Mouse (Mus musculus) forebrain, embryonic 14.5 days (tissue): Measurements from ENCODE around the gene Gm45753. TPM values are rescaled to one million over a fixed set of nuclear protein-coding genes. Genes with fewer than 3 reads are reported as not detected.
"Not testable (repeated sequence)": the region's sequence is repeated elsewhere in the genome, so short reads cannot be mapped to it uniquely, and the experiment has no call there.

Source experiments
- ATAC-seq: fragments of 200-750 bp; cut with Nextera tagmentation; 2 replicates; pipeline ENCODE4 v1.8.0; 2017; ENCODE audit warnings: mild to moderate bottlenecking, moderate library complexity
- DNase-seq: peaks from one replicate; pipeline ENCODE4 v3.0.0-alpha.2; 2015; ENCODE audit warnings: low spot score
- H3K27ac ChIP-seq: fragments of 300-500 bp; sonication (generic); 2 replicates; pipeline ENCODE4 v1.5.1; 2014; ENCODE audit warnings: low read depth, mild to moderate bottlenecking, control low read depth, low read length, moderate library complexity
- H3K27me3 ChIP-seq: fragments of 300-500 bp; sonication (generic); replicated peaks from 2 replicates; pipeline ENCODE4 v1.6.1; 2014; ENCODE audit warnings: low read length, control low read depth, mixed read lengths; ENCODE audit not compliant: control insufficient read depth, insufficient read depth
- H3K36me3 ChIP-seq: fragments of 300-500 bp; sonication (generic); 2 replicates; pipeline ENCODE4 v1.6.1; 2014; ENCODE audit warnings: low read length, control low read depth; ENCODE audit not compliant: control insufficient read depth, insufficient read depth
- H3K4me1 ChIP-seq: fragments of 300-500 bp; sonication (generic); 2 replicates; pipeline ENCODE4 v1.6.1; 2014; ENCODE audit warnings: antibody characterized with exemption, low read length, control low read depth; ENCODE audit not compliant: control insufficient read depth, insufficient read depth
- H3K4me2 ChIP-seq: fragments of 300-500 bp; sonication (generic); 2 replicates; pipeline ENCODE4 v1.6.1; 2014; ENCODE audit warnings: mild to moderate bottlenecking, control low read depth, low read length
- H3K4me3 ChIP-seq: fragments of 300-500 bp; sonication (generic); 2 replicates; pipeline ENCODE4 v1.5.1; 2014; ENCODE audit warnings: low read depth, low read length, control low read depth
- H3K9ac ChIP-seq: fragments of 300-500 bp; sonication (generic); 2 replicates; pipeline ENCODE4 v1.6.1; 2014; ENCODE audit warnings: mild to moderate bottlenecking, low read length, control low read depth, moderate library complexity
- H3K9me3 ChIP-seq: fragments of 300-500 bp; sonication (generic); replicated peaks from 2 replicates; pipeline ENCODE4 v1.6.1; 2016; ENCODE audit warnings: low read length, control low read depth, mixed read lengths; ENCODE audit not compliant: control insufficient read depth
- whole genome bisulfite sequencing: fragments of 180-500 bp; shearing (Covaris S2); extraction: QIAGEN DNeasy Blood & Tissue Kit; methylation state at CpG from one replicate; pipeline ENCODE4 v1.1.7; 2014; 5-methylcytosine and 5-hydroxymethylcytosine counted together
- polyA plus RNA-seq: library from polyadenylated mRNA; unstranded; fragments of >200 nt; fragmentation: Nextera tagmentation; extraction: Ambion mirVana; gene quantifications from 2 replicates; pipeline ENCODE4 v1.2.1, GENCODE M21; 2014

Gene Gm45753
- polyA plus RNA-seq, 1 experiment from 2014 or later: not detected

DNA sequence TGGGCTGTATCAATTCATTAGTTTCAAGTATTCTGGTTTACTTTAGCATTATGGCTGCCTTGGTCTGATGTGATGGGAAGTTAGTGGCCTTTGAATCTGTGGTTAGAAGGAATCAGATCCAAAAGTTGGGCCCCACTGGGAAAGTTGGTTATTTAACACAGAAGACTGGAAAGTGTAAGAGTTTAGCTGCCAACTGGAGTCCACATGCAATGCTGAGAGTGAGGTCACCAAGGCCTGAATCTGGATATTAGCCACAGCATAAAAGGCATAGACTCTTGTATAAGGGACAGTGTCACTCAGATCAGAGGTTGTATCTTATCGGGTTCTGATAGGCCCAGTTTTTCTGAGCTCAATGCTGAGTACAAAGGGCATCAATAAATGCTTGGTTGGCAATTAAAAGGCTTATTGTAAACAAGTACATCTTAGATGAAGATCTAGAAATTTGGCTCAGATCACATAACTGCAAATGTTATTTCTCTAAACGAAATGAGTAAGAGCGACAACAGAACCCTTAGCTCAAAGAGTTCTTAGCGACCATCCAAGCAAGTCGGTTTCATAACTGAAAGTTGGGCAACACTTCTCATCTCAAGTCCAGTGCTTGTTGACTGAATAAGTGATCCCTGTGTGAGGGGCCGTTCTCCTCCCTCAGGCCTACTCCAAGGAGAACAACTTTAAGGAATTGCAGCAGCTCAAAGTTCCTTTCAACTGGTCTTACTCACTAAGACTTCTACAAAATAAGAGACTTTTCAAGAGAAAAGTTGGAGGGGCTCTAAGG, 21.1 kb upstream of the Gm45753 start:
- 93% methylated on average over 6 of the region's 6 CpGs for WGBS
- no peaks in the 10 kb centered on the region for H3K9me3 ChIP-seq
- no peak for ATAC-seq

DNA sequence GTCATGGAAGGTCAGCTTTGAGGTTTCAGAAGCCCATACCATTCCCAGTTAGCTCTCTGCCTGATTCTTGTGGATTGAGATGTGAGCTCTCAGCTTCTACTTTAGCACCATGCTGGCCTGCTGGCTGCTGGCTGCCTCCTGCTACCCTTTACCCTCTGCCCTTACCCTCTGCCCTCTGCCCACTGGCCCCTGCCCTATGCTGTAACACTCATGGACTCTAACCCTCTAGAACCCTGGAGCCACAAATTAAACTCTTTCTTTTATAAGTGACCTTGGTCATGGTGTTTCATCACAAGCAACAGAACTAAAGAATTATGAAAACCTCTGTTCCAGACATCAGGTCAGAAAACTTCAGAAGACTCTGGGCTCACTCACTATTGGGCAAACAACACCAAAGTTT, 18.8 kb upstream of the Gm45753 start:
- H3K4me1 ChIP-seq, DNase-seq, H3K9me3 ChIP-seq, H3K9ac ChIP-seq, H3K36me3 ChIP-seq, H3K4me2 ChIP-seq, H3K27me3 ChIP-seq, H3K4me3 ChIP-seq, ATAC-seq, H3K27ac ChIP-seq: not testable (repeated sequence)

More for the DNA sequence above, 21.1 kb upstream of the Gm45753 start:
- Histone ChIP-seq H3K9ac (no peak overlapping the region), H3K36me3 (no peaks in the 10 kb centered on the region), H3K4me3 (no peak overlapping the region), H3K4me2 (no peak overlapping the region), H3K4me1 (peaks cover 9% of the 10 kb centered on the region), H3K27ac (no peak overlapping the region), H3K27me3 (0 out of 2 replicates have a peak, but pooled peaks cover 2% of the 10 kb centered on the region)
- DNase-seq: no peak

DNA sequence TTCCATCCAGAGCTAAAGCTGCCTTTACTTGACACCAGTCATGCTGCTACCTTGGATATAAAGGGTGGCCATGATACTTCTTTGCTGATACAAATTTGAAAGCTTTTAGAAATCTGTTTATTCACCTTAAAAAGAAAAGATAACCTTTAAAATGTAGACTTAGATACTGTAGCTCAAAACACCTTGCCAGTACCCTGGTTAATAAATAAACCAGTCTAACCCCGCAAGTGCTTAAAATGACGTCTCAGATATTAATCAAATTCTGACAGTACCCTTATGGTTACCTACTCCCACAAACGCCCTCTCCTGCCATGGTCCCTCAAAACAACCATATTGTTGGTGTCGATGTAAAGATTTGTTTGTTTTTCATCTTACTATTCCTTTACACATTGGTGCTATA, 15.9 kb upstream of the Gm45753 start:
- Histone ChIP-seq H3K4me1 (no peaks in the 10 kb centered on the region), H3K4me2 (no peak overlapping the region), H3K4me3 (no peak overlapping the region), H3K27me3 (no peaks in the 10 kb centered on the region), H3K9ac (no peak overlapping the region), H3K36me3 (no peaks in the 10 kb centered on the region), H3K9me3 (no peaks in the 10 kb centered on the region), H3K27ac (no peak overlapping the region)
- ATAC-seq (no peak), DNase-seq (no peak)
- WGBS: 84% methylated on average over 4 of the region's 4 CpGs

DNA sequence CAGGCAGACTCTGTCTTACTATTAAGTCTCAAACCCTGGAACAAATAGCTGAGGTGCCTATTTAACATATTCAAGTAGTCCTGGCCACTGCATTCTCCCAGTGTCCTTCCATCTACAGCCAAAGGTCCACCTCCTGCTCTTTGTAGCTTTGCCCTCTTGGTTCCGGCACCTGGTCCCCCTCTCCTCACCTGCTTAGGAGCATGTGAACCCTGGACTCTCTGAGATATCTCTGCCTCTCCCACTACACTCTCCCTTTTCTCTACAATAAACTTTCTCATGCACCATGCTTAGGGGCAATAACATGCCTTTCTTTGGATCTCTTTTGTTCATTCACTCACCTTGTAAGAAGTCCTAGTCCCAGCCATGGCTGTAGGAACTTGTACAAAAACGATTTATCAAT, 13.1 kb upstream of the Gm45753 start:
- H3K9me3 ChIP-seq: no peaks in the 10 kb centered on the region
- H3K4me2 ChIP-seq: no peak overlapping the region
- WGBS: 89% methylated on average over 2 of the region's 2 CpGs
- DNase-seq (no peak), ATAC-seq (no peak)
- no peak overlapping the region for H3K9ac ChIP-seq
- H3K4me1 ChIP-seq: no peaks in the 10 kb centered on the region
- H3K4me3 ChIP-seq: no peak overlapping the region
- no peak overlapping the region for H3K27ac ChIP-seq
- no peaks in the 10 kb centered on the region for H3K36me3 ChIP-seq
- no peaks in the 10 kb centered on the region for H3K27me3 ChIP-seq

DNA sequence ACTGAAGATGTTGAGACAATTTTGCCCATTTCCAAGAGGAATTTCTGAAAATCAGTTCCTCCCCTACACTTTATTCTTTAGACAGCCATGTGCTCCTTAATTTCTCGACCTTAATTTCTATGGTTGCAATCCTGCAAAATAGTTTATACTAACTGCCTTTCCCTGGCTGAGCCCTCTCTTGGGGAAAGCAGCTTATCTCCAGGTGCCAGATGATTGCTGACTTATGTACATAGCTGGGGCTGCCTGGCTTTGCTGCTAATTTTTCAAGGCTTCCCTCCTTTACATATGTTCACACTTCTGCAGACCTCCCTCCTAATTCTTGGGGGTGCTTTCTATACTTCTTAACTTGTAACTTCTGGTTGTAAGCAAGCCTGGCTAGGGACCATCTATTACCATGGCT, 12.7 kb upstream of the Gm45753 start:
- H3K9me3 ChIP-seq: no peaks in the 10 kb centered on the region
- H3K27ac ChIP-seq: no peak overlapping the region
- WGBS: 80% methylated on average over 1 of the region's 1 CpGs
- DNase-seq (no peak), ATAC-seq (no peak)
- H3K27me3 ChIP-seq: no peaks in the 10 kb centered on the region
- no peak overlapping the region for H3K4me2 ChIP-seq
- H3K4me1 ChIP-seq: no peaks in the 10 kb centered on the region
- no peak overlapping the region for H3K9ac ChIP-seq
- no peak overlapping the region for H3K4me3 ChIP-seq
- H3K36me3 ChIP-seq: no peaks in the 10 kb centered on the region

DNA sequence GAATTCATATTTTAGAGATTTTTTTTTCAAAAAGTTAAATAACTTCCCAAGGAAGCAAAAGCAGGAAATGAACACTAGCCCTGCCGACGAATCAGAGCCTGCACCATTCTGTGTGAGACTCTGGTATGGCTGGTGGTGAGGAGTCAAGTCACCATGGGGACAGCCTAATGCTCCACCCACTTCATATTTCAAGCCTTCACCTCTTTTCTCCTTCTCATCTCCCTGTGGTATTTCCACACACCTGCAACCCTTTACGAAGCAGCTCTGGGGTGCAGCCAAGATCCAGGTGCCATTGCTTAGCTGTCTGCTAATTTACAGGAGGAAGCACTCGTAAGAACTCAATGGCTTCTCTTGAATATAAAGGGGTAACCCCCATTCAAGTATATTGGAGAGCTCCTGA, 2.7 kb upstream of the Gm45753 start:
- no peak for DNase-seq
- Histone ChIP-seq H3K4me1 (no peaks in the 10 kb centered on the region), H3K27me3 (no peaks in the 10 kb centered on the region), H3K9me3 (no peaks in the 10 kb centered on the region), H3K4me2 (no peak overlapping the region), H3K36me3 (no peaks in the 10 kb centered on the region), H3K4me3 (no peak overlapping the region), H3K9ac (no peak overlapping the region), H3K27ac (no peak overlapping the region)
- WGBS: 87% methylated on average over 4 of the region's 4 CpGs
- no peak for ATAC-seq

DNA sequence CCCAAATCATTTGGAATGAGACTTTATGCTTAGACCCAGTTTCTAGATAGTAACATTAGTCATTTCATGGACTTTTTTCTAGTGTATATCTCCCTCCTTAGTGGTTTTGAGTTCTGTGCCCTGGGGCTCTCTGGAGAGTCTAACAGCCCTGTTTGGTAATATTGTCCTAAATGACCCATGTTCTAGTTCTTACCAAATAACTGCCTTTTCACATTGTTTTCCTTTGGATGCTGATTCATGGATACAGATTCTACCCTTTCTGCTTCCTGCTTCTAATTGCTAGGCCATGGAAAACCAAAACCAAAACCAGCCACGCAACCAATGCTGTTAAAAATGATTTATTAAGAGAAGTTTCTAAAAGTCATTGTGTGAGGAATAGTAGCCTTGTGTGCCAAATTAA, 2.8 kb downstream of the Gm45753 start:
- WGBS: 83% methylated on average over 1 of the region's 1 CpGs

DNA sequence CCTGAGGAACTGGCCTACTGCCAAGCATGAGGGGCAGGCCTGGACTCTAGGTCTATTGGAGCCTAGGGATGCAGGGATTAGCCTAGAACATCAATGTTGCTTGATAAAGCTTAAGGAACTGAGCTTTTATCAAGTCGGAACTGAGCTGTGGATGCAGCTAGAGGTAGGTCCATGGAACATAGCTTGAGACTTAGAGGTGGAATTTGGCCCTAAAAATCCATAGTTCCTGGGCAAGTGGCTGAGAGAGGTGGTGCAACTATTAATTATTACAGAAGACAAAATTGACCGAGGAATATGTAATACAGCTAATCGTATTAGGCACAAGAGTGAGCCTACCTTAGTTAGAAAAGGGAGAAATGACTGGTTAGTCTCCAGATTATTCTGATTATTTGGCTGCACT, 3.9 kb downstream of the Gm45753 start:
- no peak for DNase-seq
- H3K4me2 ChIP-seq: no peak overlapping the region
- H3K27me3 ChIP-seq: no peaks in the 10 kb centered on the region
- H3K4me3 ChIP-seq: no peak overlapping the region
- no peaks in the 10 kb centered on the region for H3K9me3 ChIP-seq
- H3K9ac ChIP-seq: no peak overlapping the region
- no peak overlapping the region for H3K27ac ChIP-seq
- WGBS: 92% methylated on average over 3 of the region's 3 CpGs
- no peak for ATAC-seq
- H3K4me1 ChIP-seq: no peaks in the 10 kb centered on the region
- no peaks in the 10 kb centered on the region for H3K36me3 ChIP-seq

More for the DNA sequence above, 2.8 kb downstream of the Gm45753 start:
- H3K4me3 ChIP-seq: no peak overlapping the region
- no peaks in the 10 kb centered on the region for H3K9me3 ChIP-seq
- no peaks in the 10 kb centered on the region for H3K4me1 ChIP-seq
- ATAC-seq (no peak), DNase-seq (no peak)
- no peaks in the 10 kb centered on the region for H3K36me3 ChIP-seq
- no peak overlapping the region for H3K4me2 ChIP-seq
- H3K9ac ChIP-seq: no peak overlapping the region
- no peaks in the 10 kb centered on the region for H3K27me3 ChIP-seq
- no peak overlapping the region for H3K27ac ChIP-seq

DNA sequence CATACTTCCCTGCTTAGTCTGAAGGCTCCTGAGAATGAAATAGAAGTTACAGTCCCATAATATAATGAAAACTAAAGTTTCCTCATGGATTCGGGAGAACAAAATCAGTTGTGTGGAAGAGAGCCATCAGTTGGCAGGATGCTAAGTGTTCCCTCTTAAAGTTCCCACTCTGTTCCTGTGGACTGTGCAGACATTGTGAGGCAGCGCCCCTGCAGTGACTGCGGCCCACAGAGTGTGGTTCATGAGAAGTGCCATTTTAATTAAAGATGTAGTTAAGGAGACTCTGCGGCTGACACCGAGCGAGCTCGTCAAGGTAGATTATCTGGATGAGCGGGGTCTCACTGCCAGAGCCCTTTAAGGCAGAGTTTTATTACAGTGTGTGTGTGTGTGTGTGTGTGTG, 5.9 kb downstream of the Gm45753 start:
- peak; percentile 8 for DNase-seq
- H3K9ac ChIP-seq: no peak overlapping the region
- H3K9me3 ChIP-seq: no peaks in the 10 kb centered on the region
- H3K27ac ChIP-seq: no peak overlapping the region
- H3K27me3 ChIP-seq: no peaks in the 10 kb centered on the region
- no peak overlapping the region for H3K4me2 ChIP-seq
- no peaks in the 10 kb centered on the region for H3K4me1 ChIP-seq
- no peaks in the 10 kb centered on the region for H3K36me3 ChIP-seq
- ATAC-seq: no peak
- H3K4me3 ChIP-seq: no peak overlapping the region
- 51% methylated on average over 8 of the region's 8 CpGs for WGBS
